Mouse (Mus musculus): ENCODE data around the gene Gm20532. TPM values are rescaled to one million over a fixed set of nuclear protein-coding genes. Genes with fewer than 3 reads are reported as not detected.

Gene Gm20532
- polyA plus RNA-seq, 1 experiment from 2014 or later = not detected

- DNase-seq = no peak
- no peak overlapping the region for H3K27ac ChIP-seq (ENCODE audit: low read depth)
- H3K4me2 ChIP-seq = no peak overlapping the region
- H3K27me3 ChIP-seq (ENCODE audit: insufficient read depth, low read length) = no peaks in the 10 kb centered on the region
- no peak overlapping the region for H3K9ac ChIP-seq
- H3K4me1 ChIP-seq (ENCODE audit: insufficient read depth) = 0 out of 2 replicates have a peak, but pooled peaks cover 5% of the 10 kb centered on the region
- H3K4me3 ChIP-seq (ENCODE audit: low read depth, low read length) = no peak overlapping the region
- no peak for TF ChIP-seq CTCF (IDR thresholded peaks at IDR 0.05; ENCODE audit: low read depth)
- H3K36me3 ChIP-seq (ENCODE audit: insufficient read depth) = no peaks in the 10 kb centered on the region; the same call in 1 of the 2 replicates
- no peak for ATAC-seq (ENCODE audit: insufficient read depth)
- H3K9me3 ChIP-seq (ENCODE audit: low read depth, low read length) = no peaks in the 10 kb centered on the region
- 85% methylated on average over 2 of the region's 2 CpGs for WGBS
Measured at GRCm38 (mm10) chr2:26600664-26601063, 14.2 kb downstream of the Gm20532 start.

- no peak for DNase-seq
- TF ChIP-seq CTCF (IDR thresholded peaks at IDR 0.05; ENCODE audit: low read depth) = no peak
- H3K4me2 ChIP-seq = no peak overlapping the region
- no peak for ATAC-seq (ENCODE audit: insufficient read depth)
- no peak overlapping the region for H3K9ac ChIP-seq
- 0 out of 2 replicates have a peak, but pooled peaks cover 5% of the 10 kb centered on the region for H3K4me1 ChIP-seq (ENCODE audit: insufficient read depth)
- no peaks in the 10 kb centered on the region for H3K36me3 ChIP-seq (ENCODE audit: insufficient read depth)
- H3K9me3 ChIP-seq (ENCODE audit: low read depth, low read length) = no peaks in the 10 kb centered on the region
- no peak overlapping the region for H3K27ac ChIP-seq (ENCODE audit: low read depth)
- H3K4me3 ChIP-seq (ENCODE audit: low read depth, low read length) = no peak overlapping the region
- 82% methylated on average over 1 of the region's 1 CpGs for WGBS
- H3K27me3 ChIP-seq (ENCODE audit: insufficient read depth, low read length) = no peaks in the 10 kb centered on the region
Measured at GRCm38 (mm10) chr2:26601595-26601994, 15.2 kb downstream of the Gm20532 start.

GRCm38 (mm10) chr2:26602631-26603030, 16.2 kb downstream of the Gm20532 start:
- H3K9me3 ChIP-seq (ENCODE audit: low read depth, low read length) = no peaks in the 10 kb centered on the region
- H3K4me2 ChIP-seq = peak overlapping the region; percentile 84
- no peak for ATAC-seq (ENCODE audit: insufficient read depth)
- no peak for DNase-seq
- WGBS = 80% methylated on average over 5 of the region's 5 CpGs
- no peaks in the 10 kb centered on the region for H3K27me3 ChIP-seq (ENCODE audit: insufficient read depth, low read length)
- H3K9ac ChIP-seq = peak overlapping the region; percentile 80; the same call in 1 of the 2 replicates
- no peaks in the 10 kb centered on the region for H3K36me3 ChIP-seq (ENCODE audit: insufficient read depth)
- peaks cover 10% of the 10 kb centered on the region; the same call in 1 of the 2 replicates for H3K4me1 ChIP-seq (ENCODE audit: insufficient read depth)
- peak overlapping the region; percentile 64; the same call in 1 of the 2 replicates for H3K4me3 ChIP-seq (ENCODE audit: low read depth, low read length)
- no peak for TF ChIP-seq CTCF (IDR thresholded peaks at IDR 0.05; ENCODE audit: low read depth)
- no peak overlapping the region for H3K27ac ChIP-seq (ENCODE audit: low read depth)

GRCm38 (mm10) chr2:26603159-26603558, 16.7 kb downstream of the Gm20532 start:
- 4% methylated on average over 6 of the region's 6 CpGs for WGBS
- H3K4me3 ChIP-seq (ENCODE audit: low read depth, low read length) = peak overlapping the region; percentile 64

GRCm38 (mm10) chr2:26603720-26604671, 17.6 kb downstream of the Gm20532 start, which contains the start of gene Agpat2:
TSS of gene Agpat2 (minus strand) at chr2:26604417.
- WGBS = under 1% methylated on average over 86 of the region's 103 CpGs
- ATAC-seq (ENCODE audit: insufficient read depth) = peak; percentile 85
- peak; percentile 52 for TF ChIP-seq CTCF (IDR thresholded peaks at IDR 0.05; ENCODE audit: low read depth)
- Histone ChIP-seq H3K9ac (peak within 1 kb of the TSS; percentile 80), H3K27me3 (ENCODE audit: insufficient read depth, low read length) (no peaks in the 10 kb centered on the region), H3K4me2 (peak within 1 kb of the TSS; percentile 84), H3K36me3 (ENCODE audit: insufficient read depth) (no peaks in the 10 kb centered on the region), H3K4me1 (ENCODE audit: insufficient read depth) (peaks cover 12% of the 10 kb centered on the region; the same call in 1 of the 2 replicates), H3K27ac (ENCODE audit: low read depth) (peak within 1 kb of the TSS; percentile 84), H3K4me3 (ENCODE audit: low read depth, low read length) (peak within 1 kb of the TSS; percentile 64), H3K9me3 (ENCODE audit: low read depth, low read length) (no peaks in the 10 kb centered on the region)
- peak; percentile 86 for DNase-seq

More at GRCm38 (mm10) chr2:26603159-26603558, 16.7 kb downstream of the Gm20532 start:
- Histone ChIP-seq H3K9me3 (ENCODE audit: low read depth, low read length) (no peaks in the 10 kb centered on the region), H3K4me1 (ENCODE audit: insufficient read depth) (peaks cover 12% of the 10 kb centered on the region; the same call in 1 of the 2 replicates), H3K4me2 (peak overlapping the region; percentile 84), H3K27ac (ENCODE audit: low read depth) (peak overlapping the region; percentile 84; the same call in 1 of the 2 replicates), H3K36me3 (ENCODE audit: insufficient read depth) (no peaks in the 10 kb centered on the region), H3K27me3 (ENCODE audit: insufficient read depth, low read length) (no peaks in the 10 kb centered on the region), H3K9ac (peak overlapping the region; percentile 80)
- DNase-seq (no peak), ATAC-seq (ENCODE audit: insufficient read depth) (no peak)
- 0 out of 2 replicates have a peak, but pooled peaks have one; percentile 1 for TF ChIP-seq CTCF (IDR thresholded peaks at IDR 0.05; ENCODE audit: low read depth)

- Histone ChIP-seq H3K9ac (no peak overlapping the region), H3K4me1 (ENCODE audit: insufficient read depth) (peaks cover 12% of the 10 kb centered on the region; the same call in 1 of the 2 replicates), H3K27me3 (ENCODE audit: insufficient read depth, low read length) (no peaks in the 10 kb centered on the region), H3K36me3 (ENCODE audit: insufficient read depth) (no peaks in the 10 kb centered on the region), H3K9me3 (ENCODE audit: low read depth, low read length) (no peaks in the 10 kb centered on the region), H3K27ac (ENCODE audit: low read depth) (no peak overlapping the region), H3K4me2 (no peak overlapping the region), H3K4me3 (ENCODE audit: low read depth, low read length) (no peak overlapping the region)
- TF ChIP-seq CTCF (IDR thresholded peaks at IDR 0.05; ENCODE audit: low read depth) = no peak
- WGBS = 79% methylated on average over 8 of the region's 8 CpGs
- no peak for DNase-seq
- no peak for ATAC-seq (ENCODE audit: insufficient read depth)
Measured at GRCm38 (mm10) chr2:26605331-26605730, 18.9 kb downstream of the Gm20532 start.

- Histone ChIP-seq H3K4me2 (no peak overlapping the region), H3K9ac (no peak overlapping the region), H3K27ac (ENCODE audit: low read depth) (peak overlapping the region; percentile 44), H3K36me3 (ENCODE audit: insufficient read depth) (no peaks in the 10 kb centered on the region), H3K4me1 (ENCODE audit: insufficient read depth) (peaks cover 12% of the 10 kb centered on the region; the same call in 1 of the 2 replicates), H3K9me3 (ENCODE audit: low read depth, low read length) (no peaks in the 10 kb centered on the region), H3K4me3 (ENCODE audit: low read depth, low read length) (no peak overlapping the region), H3K27me3 (ENCODE audit: insufficient read depth, low read length) (no peaks in the 10 kb centered on the region)
- TF ChIP-seq CTCF (IDR thresholded peaks at IDR 0.05; ENCODE audit: low read depth) = no peak
- WGBS = 55% methylated on average over 3 of the region's 3 CpGs
- no peak for DNase-seq
- ATAC-seq (ENCODE audit: insufficient read depth) = no peak
Measured at GRCm38 (mm10) chr2:26606579-26606978, 20.1 kb downstream of the Gm20532 start.

Data from lung, embryonic 14.5 days (tissue).